Mouse (Mus musculus) stomach, embryonic 16.5 days (tissue): ENCODE measurements around the gene Pycard. TPM values are rescaled to one million over a fixed set of nuclear protein-coding genes. Genes with fewer than 3 reads are reported as not detected.

ENCODE experiments used
- ATAC-seq: fragments of 200-750 bp; cut with Nextera tagmentation; 2 replicates; pipeline ENCODE4 v1.8.0; 2017; ENCODE audit warnings: moderate number of reproducible peaks, moderate TSS enrichment; ENCODE audit not compliant: insufficient read depth, low FRiP score
- H3K27ac ChIP-seq: fragments of 300-500 bp; sonication (generic); 2 replicates; pipeline ENCODE4 v1.5.1; 2014; ENCODE audit warnings: low read length
- H3K27me3 ChIP-seq: fragments of 300-500 bp; sonication (generic); 2 replicates; pipeline ENCODE4 v1.6.1; 2014; ENCODE audit warnings: low read length, control low read depth, mixed read lengths; ENCODE audit not compliant: control insufficient read depth, insufficient read depth
- H3K36me3 ChIP-seq: fragments of 300-500 bp; sonication (generic); 2 replicates; pipeline ENCODE4 v1.6.1; 2014; ENCODE audit warnings: low read length; ENCODE audit not compliant: control insufficient read depth, insufficient read depth
- H3K4me1 ChIP-seq: fragments of 300-500 bp; sonication (generic); 2 replicates; pipeline ENCODE4 v1.6.1; 2014; ENCODE audit warnings: low read length, control low read depth, mixed read lengths; ENCODE audit not compliant: control insufficient read depth, insufficient read depth
- H3K4me2 ChIP-seq: fragments of 300-500 bp; sonication (generic); 2 replicates; pipeline ENCODE4 v1.6.1; 2014; ENCODE audit warnings: low read depth, low read length, mixed read lengths
- H3K4me3 ChIP-seq: fragments of 300-500 bp; sonication (generic); replicated peaks from 2 replicates; pipeline ENCODE4 v1.5.1; 2014; ENCODE audit warnings: mild to moderate bottlenecking, low read length
- H3K9ac ChIP-seq: fragments of 300-500 bp; sonication (generic); 2 replicates; pipeline ENCODE4 v1.6.1; 2014; ENCODE audit warnings: low read length
- H3K9me3 ChIP-seq: fragments of 300-500 bp; sonication (generic); replicated peaks from 2 replicates; pipeline ENCODE4 v1.6.1; 2016; ENCODE audit warnings: low read length, control low read depth; ENCODE audit not compliant: control insufficient read depth
- WGBS: fragments of 180-500 bp; shearing (Covaris S2); extraction: QIAGEN DNeasy Blood & Tissue Kit; methylation state at CpG from one replicate; pipeline ENCODE4 v1.1.7; 2014; 5-methylcytosine and 5-hydroxymethylcytosine counted together
- polyA plus RNA-seq: library from polyadenylated mRNA; unstranded; fragments of >200 nt; fragmentation: Nextera tagmentation; extraction: Ambion mirVana; gene quantifications from 2 replicates; pipeline ENCODE4 v1.2.1, GENCODE M21; 2015

Pycard gene
- polyA plus RNA-seq, 1 experiment from 2014 or later: 179 TPM

DNA sequence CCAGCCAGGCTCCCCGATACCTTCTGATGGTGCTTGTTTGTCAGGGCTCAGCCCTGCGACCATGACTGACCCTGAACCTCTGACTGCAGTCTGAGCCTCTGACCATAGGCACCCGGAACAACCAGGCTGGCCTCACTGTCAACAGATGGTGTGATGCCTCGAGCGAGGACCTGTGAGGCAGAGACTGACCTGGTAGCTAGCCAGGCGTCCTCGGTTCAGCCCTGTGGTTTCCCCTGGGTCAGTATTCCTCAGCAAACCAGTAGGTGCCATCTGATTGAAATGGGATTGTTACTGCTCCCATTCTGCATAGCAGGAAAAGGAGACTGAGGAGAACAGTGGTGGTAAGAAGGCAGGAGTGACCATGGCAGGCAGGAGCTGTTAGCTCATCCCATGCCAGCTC, 12.5 kb upstream of the Pycard start:
- no peak for ATAC-seq
- no peaks in the 10 kb centered on the region for H3K27me3 ChIP-seq
- no peaks in the 10 kb centered on the region for H3K9me3 ChIP-seq
- no peak overlapping the region for H3K9ac ChIP-seq
- no peak overlapping the region for H3K4me3 ChIP-seq
- WGBS: 75% methylated on average over 7 of the region's 7 CpGs
- H3K36me3 ChIP-seq: no peaks in the 10 kb centered on the region
- H3K4me1 ChIP-seq: peaks cover 21% of the 10 kb centered on the region
- H3K27ac ChIP-seq: no peak overlapping the region
- H3K4me2 ChIP-seq: no peak overlapping the region

DNA sequence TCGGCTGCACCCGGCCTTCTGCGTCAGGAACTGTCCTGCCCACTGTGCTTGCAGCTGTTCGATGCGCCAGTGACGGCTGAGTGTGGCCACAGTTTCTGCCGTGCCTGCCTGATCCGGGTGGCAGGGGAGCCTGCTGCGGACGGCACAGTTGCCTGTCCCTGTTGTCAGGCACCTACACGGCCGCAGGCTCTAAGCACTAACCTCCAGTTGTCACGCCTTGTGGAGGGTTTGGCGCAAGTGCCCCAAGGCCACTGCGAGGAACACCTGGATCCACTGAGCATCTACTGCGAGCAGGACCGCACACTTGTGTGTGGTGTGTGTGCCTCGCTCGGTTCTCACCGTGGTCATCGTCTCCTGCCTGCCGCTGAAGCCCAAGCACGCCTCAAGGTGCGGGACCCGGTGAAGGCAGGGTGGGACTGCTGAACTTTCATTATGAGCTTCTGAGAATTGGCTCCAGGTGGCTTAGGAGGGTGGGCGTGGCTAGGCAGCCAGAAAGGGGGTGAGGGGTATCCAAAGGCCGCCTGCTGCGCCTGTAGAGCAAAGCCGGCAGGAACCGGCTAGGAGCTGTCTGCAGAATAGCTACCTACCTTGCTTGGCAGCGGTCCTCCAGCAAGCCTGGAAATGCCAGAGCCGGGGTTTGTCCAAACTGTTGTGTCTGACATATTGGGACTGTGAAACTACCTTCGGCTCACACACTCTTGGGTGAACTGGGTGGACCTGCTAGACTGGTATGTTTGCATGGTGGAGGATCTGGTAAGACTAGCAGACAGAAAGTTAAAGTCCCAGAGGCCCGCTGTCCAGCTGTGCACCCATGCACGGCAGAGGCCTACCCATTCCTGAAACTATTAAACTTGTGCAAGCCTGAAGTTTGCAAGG, 11.1 kb upstream of the Pycard start:
- peak; percentile 81 for ATAC-seq
- peak overlapping the region; percentile 33 for H3K4me3 ChIP-seq
- H3K27me3 ChIP-seq: no peaks in the 10 kb centered on the region
- 22% methylated on average over 35 of the region's 35 CpGs for WGBS
- H3K27ac ChIP-seq: peak overlapping the region; percentile 92
- H3K9me3 ChIP-seq: no peaks in the 10 kb centered on the region
- peak overlapping the region; percentile 57 for H3K9ac ChIP-seq
- H3K4me2 ChIP-seq: peak overlapping the region; percentile 50
- peaks cover 21% of the 10 kb centered on the region for H3K4me1 ChIP-seq
- no peaks in the 10 kb centered on the region for H3K36me3 ChIP-seq

DNA sequence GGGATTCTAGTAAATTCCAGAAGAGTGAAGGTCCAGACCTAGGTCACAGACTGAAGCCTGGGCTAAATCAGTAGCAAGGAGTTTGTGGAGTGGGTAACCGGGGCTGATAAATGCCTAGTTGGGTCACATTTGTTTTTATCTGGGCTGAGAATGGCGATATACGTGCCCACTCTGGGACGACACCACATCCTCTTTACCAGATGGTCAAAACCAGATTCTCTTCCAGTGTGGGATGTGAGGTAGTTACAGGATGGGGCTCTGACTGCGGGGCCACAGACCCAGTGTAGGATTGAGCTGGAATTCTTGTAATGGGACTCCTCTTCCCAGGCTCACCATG, 10.5 kb upstream of the Pycard start:
- Histone ChIP-seq H3K9ac (peak overlapping the region; percentile 57), H3K4me3 (peak overlapping the region; percentile 33), H3K9me3 (no peaks in the 10 kb centered on the region), H3K4me1 (peaks cover 21% of the 10 kb centered on the region), H3K27me3 (no peaks in the 10 kb centered on the region), H3K4me2 (peak overlapping the region; percentile 50), H3K27ac (peak overlapping the region; percentile 92), H3K36me3 (no peaks in the 10 kb centered on the region)
- ATAC-seq: no peak
- WGBS: 44% methylated on average over 5 of the region's 5 CpGs

DNA sequence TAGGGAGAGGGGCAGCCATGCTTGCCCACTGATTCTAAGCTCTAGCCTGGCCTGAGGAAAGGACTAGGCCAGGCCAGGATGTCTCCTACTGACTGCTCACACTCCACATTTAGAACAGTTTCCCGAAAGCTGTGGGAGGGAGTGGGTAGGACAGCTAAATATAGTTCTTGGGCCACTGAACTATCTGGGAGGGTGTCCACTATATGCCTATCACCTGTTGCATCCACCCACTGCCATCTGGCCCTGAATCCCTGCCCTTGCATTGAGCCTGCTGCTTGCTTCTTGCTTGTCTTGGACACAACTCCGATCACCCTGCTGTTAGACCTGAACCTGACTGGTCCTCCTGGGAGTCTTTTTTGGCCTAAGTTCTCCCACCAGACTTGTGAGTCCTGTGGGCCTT, 10.0 kb upstream of the Pycard start, which contains the start of gene Trim72:
Trim72 (plus strand) TSS at position 262 of the 400 bp plus-strand sequence.
- H3K4me1 ChIP-seq: peaks cover 21% of the 10 kb centered on the region
- peak within 1 kb of the TSS; percentile 50 for H3K4me2 ChIP-seq
- 78% methylated on average over 2 of the region's 2 CpGs for WGBS
- H3K36me3 ChIP-seq: no peaks in the 10 kb centered on the region
- H3K27me3 ChIP-seq: no peaks in the 10 kb centered on the region
- H3K27ac ChIP-seq: peak within 1 kb of the TSS; percentile 92
- H3K4me3 ChIP-seq: peak within 1 kb of the TSS; percentile 33
- no peak for ATAC-seq
- H3K9ac ChIP-seq: peak within 1 kb of the TSS; percentile 57
- no peaks in the 10 kb centered on the region for H3K9me3 ChIP-seq

DNA sequence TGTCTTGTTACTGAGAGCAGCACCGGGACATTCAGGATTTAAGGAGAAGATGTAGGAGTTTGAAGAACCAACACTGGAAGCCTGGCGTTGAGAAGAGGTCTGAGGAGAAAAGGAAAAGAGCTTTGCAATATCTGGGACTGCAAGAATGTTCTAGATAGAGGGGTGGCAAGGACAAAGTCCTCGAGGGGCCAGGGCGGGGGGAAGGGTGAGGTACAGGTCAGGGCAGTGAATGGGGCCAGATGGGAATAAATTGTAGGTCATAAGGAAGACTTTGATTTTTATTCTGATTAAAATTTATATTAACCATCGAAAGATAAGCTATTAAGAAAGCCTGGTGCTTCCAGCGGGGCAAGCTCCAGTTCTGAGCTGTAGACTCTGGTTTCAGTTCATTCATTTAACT, 9.4 kb upstream of the Pycard start:
- Histone ChIP-seq H3K9ac (no peak overlapping the region), H3K27ac (no peak overlapping the region), H3K27me3 (no peaks in the 10 kb centered on the region), H3K9me3 (no peaks in the 10 kb centered on the region), H3K4me2 (no peak overlapping the region), H3K4me1 (peaks cover 21% of the 10 kb centered on the region), H3K36me3 (no peaks in the 10 kb centered on the region), H3K4me3 (no peak overlapping the region)
- no peak for ATAC-seq
- 80% methylated on average over 6 of the region's 6 CpGs for WGBS

DNA sequence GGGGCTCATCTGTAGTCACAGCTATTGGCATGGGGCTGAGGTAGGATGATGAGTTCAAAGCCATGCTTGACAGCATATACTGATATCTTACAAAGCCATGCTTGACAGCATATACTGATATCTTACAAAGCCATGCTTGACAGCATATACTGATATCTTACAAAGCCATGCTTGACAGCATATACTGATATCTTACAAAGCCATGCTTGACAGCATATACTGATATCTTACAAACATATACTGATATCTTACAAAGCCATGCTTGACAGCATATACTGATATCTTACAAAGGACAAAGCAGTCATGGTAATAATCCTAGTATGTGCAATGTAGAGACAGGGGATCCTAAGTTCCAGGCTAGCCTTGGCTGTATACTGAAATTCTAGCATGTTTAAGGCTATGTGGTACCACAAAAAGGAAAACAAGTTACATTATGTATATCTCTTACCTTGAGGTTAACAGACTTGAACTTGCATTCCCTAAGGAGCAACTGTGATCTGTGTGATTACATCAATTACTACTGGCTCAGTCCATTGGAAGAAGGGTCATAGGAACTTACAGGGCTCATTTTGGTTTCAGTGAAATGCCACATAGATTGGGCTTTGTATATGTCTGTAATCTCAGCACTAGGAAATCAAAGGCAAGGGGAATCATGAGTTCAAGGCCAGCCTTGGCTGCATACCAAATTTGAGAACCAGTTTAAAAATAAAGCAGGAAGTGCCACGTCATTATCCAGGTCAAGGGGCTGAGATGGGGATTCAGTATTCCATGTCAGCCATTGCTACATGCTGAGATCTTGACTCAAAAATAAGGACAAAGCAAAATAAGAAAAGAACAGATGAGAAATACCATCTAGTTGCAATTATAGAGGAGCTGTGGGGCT, 6.6 kb upstream of the Pycard start:
- 34% methylated on average over 1 of the region's 1 CpGs for WGBS
- no peak overlapping the region for H3K9ac ChIP-seq
- H3K36me3 ChIP-seq: no peaks in the 10 kb centered on the region
- H3K4me1 ChIP-seq: peaks cover 18% of the 10 kb centered on the region
- H3K4me3 ChIP-seq: no peak overlapping the region
- H3K27me3 ChIP-seq: no peaks in the 10 kb centered on the region
- H3K27ac ChIP-seq: no peak overlapping the region
- no peak overlapping the region for H3K4me2 ChIP-seq
- ATAC-seq: no peak
- H3K9me3 ChIP-seq: no peaks in the 10 kb centered on the region

DNA sequence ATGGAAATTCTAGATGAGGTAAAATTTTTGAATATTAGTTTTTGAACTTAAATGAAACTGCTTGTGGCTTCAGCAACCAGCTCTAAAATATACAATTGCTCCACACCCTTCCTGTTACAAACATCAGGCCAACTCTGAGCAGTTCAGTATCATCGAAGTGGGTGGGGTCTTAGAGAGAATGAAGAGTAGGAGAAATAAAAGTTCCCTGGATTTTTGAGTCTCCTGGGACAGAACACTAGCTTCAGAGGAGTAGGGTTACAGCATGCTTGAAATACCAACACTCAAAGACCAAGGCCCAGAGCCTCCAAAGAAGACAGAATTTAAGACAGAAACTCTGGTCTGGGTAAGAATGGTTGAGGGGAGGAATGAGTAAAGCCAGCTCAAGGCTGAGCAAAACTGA, 5.8 kb upstream of the Pycard start:
- Histone ChIP-seq H3K9me3 (no peaks in the 10 kb centered on the region), H3K4me1 (peaks cover 11% of the 10 kb centered on the region), H3K27me3 (no peaks in the 10 kb centered on the region), H3K36me3 (no peaks in the 10 kb centered on the region), H3K4me2 (no peak overlapping the region), H3K9ac (no peak overlapping the region), H3K4me3 (no peak overlapping the region), H3K27ac (no peak overlapping the region; the same call in 1 of the 2 replicates)
- 49% methylated on average over 1 of the region's 1 CpGs for WGBS
- ATAC-seq: no peak

DNA sequence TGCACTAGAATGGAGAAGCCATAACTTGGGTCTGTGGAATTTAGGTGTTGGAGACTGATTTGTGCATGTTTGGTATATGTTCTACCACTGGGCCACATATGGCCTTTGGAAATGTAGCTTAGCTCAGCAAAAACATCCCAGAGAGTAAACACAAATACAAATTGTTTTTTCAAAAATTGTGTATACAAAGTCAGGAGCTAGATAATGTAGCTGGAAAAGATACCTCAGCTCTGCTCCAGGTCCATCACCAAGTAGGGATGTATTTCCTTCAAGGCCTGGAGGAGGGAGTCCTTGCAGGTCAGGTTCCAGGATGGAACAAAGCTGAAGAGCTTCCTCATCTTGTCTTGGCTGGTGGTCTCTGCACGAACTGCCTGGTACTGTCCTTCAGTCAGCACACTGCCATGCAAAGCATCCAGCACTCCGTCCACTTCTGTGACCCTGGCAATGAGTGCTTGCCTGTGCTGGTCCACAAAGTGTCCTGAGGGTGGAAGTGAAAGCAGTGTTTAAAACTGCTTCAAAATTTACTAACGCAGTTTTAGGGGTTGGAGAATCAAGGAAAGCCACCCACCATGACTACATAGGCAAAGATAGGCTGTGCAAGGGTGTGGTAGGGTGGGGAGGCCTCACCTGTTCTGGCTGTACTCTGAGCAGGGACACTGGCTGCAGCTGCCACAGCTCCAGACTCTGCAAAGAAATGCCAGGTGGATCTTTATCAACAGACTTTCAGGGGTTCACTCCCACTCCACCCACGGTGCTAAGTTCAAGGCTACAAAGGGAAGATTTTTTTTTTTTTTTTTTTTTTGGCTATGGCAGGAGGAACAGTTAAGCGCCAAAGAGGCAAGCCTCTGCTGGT, 953 bp downstream of the Pycard start:
- peak overlapping the region; percentile 49 for H3K4me3 ChIP-seq
- H3K27ac ChIP-seq: peak overlapping the region; percentile 88
- H3K4me1 ChIP-seq: peaks cover 9% of the 10 kb centered on the region; the same call in 1 of the 2 replicates
- H3K27me3 ChIP-seq: no peaks in the 10 kb centered on the region
- peak overlapping the region; percentile 51 for H3K4me2 ChIP-seq
- H3K9ac ChIP-seq: peak overlapping the region; percentile 68
- H3K9me3 ChIP-seq: no peaks in the 10 kb centered on the region
- ATAC-seq: peak; percentile 60
- H3K36me3 ChIP-seq: peaks cover 10% of the 10 kb centered on the region; the same call in 1 of the 2 replicates
- 35% methylated on average over 5 of the region's 5 CpGs for WGBS
